Mouse (Mus musculus): ENCODE data around the gene Tvp23b. TPM values are rescaled to one million over a fixed set of nuclear protein-coding genes. Genes with fewer than 3 reads are reported as not detected.

Tvp23b gene
- 26.7 and 27.5 TPM in 2 replicates for total RNA-seq (2014; rRNA removed)
- 41.5 and 42.6 TPM in 2 replicates for polyA plus RNA-seq (2015; fragmentation: Nextera tagmentation; extraction: Ambion mirVana)

- H3K4me3 ChIP-seq (ENCODE audit: low read length) = peak within 1 kb of the TSS; percentile 67
- no peak for TF ChIP-seq CTCF (IDR thresholded peaks at IDR 0.05; ENCODE audit: low read depth)
- peak within 1 kb of the TSS; percentile 81 for H3K4me2 ChIP-seq (ENCODE audit: low read depth, low read length)
- DNase-seq (ENCODE audit: low spot score) (peak; percentile 99), ATAC-seq (peak; percentile 98)
- H3K27me3 ChIP-seq (ENCODE audit: insufficient read depth, low read length) = no peaks in the 10 kb centered on the region
- peak within 1 kb of the TSS; percentile 79 for H3K9ac ChIP-seq (replicated peaks; ENCODE audit: low read length)
- 2% methylated on average over 55 of the region's 55 CpGs for WGBS
- no peaks in the 10 kb centered on the region for H3K4me1 ChIP-seq (ENCODE audit: insufficient read depth, low read length)
- H3K9me3 ChIP-seq (ENCODE audit: low read length) = no peaks in the 10 kb centered on the region
- no peaks in the 10 kb centered on the region for H3K36me3 ChIP-seq (ENCODE audit: insufficient read depth, low read length)
- peak within 1 kb of the TSS; percentile 86 for H3K27ac ChIP-seq
Observed at GRCm38 (mm10) chr11:62879220-62880048, at the start of gene Tvp23b. TSS of gene Tvp23b (plus strand) at chr11:62879455.

GRCm38 (mm10) chr11:62830387-62830786, 48.9 kb upstream of the Tvp23b start:
- Histone ChIP-seq H3K9ac (replicated peaks; ENCODE audit: low read length) (no peak overlapping the region), H3K27me3 (ENCODE audit: insufficient read depth, low read length) (no peaks in the 10 kb centered on the region), H3K9me3 (ENCODE audit: low read length) (no peaks in the 10 kb centered on the region), H3K27ac (no peak overlapping the region), H3K4me2 (ENCODE audit: low read depth, low read length) (no peak overlapping the region), H3K36me3 (ENCODE audit: insufficient read depth, low read length) (no peaks in the 10 kb centered on the region), H3K4me3 (ENCODE audit: low read length) (no peak overlapping the region), H3K4me1 (ENCODE audit: insufficient read depth, low read length) (no peaks in the 10 kb centered on the region)
- 82% methylated on average over 2 of the region's 2 CpGs for WGBS
- ATAC-seq (no peak), DNase-seq (ENCODE audit: low spot score) (no peak)
- no peak for TF ChIP-seq CTCF (IDR thresholded peaks at IDR 0.05; ENCODE audit: low read depth)

- DNase-seq (ENCODE audit: low spot score) (no peak), ATAC-seq (no peak)
- no peak overlapping the region for H3K4me3 ChIP-seq (ENCODE audit: low read length)
- H3K27me3 ChIP-seq (ENCODE audit: insufficient read depth, low read length) = no peaks in the 10 kb centered on the region
- H3K4me1 ChIP-seq (ENCODE audit: insufficient read depth, low read length) = no peaks in the 10 kb centered on the region
- no peak overlapping the region for H3K27ac ChIP-seq
- no peaks in the 10 kb centered on the region for H3K36me3 ChIP-seq (ENCODE audit: insufficient read depth, low read length)
- H3K4me2 ChIP-seq (ENCODE audit: low read depth, low read length) = no peak overlapping the region
- TF ChIP-seq CTCF (IDR thresholded peaks at IDR 0.05; ENCODE audit: low read depth) = no peak
- no peaks in the 10 kb centered on the region for H3K9me3 ChIP-seq (ENCODE audit: low read length)
- no peak overlapping the region for H3K9ac ChIP-seq (replicated peaks; ENCODE audit: low read length)
Observed at GRCm38 (mm10) chr11:62831906-62832305, 47.3 kb upstream of the Tvp23b start.

- no peak for TF ChIP-seq CTCF (IDR thresholded peaks at IDR 0.05; ENCODE audit: low read depth)
- Histone ChIP-seq H3K36me3 (ENCODE audit: insufficient read depth, low read length) (no peaks in the 10 kb centered on the region), H3K27ac (no peak overlapping the region), H3K4me1 (ENCODE audit: insufficient read depth, low read length) (no peaks in the 10 kb centered on the region), H3K27me3 (ENCODE audit: insufficient read depth, low read length) (no peaks in the 10 kb centered on the region), H3K4me2 (ENCODE audit: low read depth, low read length) (no peak overlapping the region), H3K4me3 (ENCODE audit: low read length) (no peak overlapping the region), H3K9me3 (ENCODE audit: low read length) (no peaks in the 10 kb centered on the region), H3K9ac (replicated peaks; ENCODE audit: low read length) (no peak overlapping the region)
- DNase-seq (ENCODE audit: low spot score) (no peak), ATAC-seq (no peak)
- 91% methylated on average over 5 of the region's 5 CpGs for WGBS
Observed at GRCm38 (mm10) chr11:62844562-62844961, 34.7 kb upstream of the Tvp23b start.

- H3K36me3 ChIP-seq (ENCODE audit: insufficient read depth, low read length) = no peaks in the 10 kb centered on the region
- no peaks in the 10 kb centered on the region for H3K4me1 ChIP-seq (ENCODE audit: insufficient read depth, low read length)
- H3K27me3 ChIP-seq (ENCODE audit: insufficient read depth, low read length) = no peaks in the 10 kb centered on the region
- H3K9me3 ChIP-seq (ENCODE audit: low read length) = no peaks in the 10 kb centered on the region
- WGBS = 70% methylated on average over 3 of the region's 3 CpGs
- DNase-seq (ENCODE audit: low spot score) (no peak), ATAC-seq (no peak)
- H3K9ac ChIP-seq (replicated peaks; ENCODE audit: low read length) = no peak overlapping the region
- no peak overlapping the region for H3K27ac ChIP-seq
- no peak overlapping the region for H3K4me2 ChIP-seq (ENCODE audit: low read depth, low read length)
- no peak for TF ChIP-seq CTCF (IDR thresholded peaks at IDR 0.05; ENCODE audit: low read depth)
- no peak overlapping the region for H3K4me3 ChIP-seq (ENCODE audit: low read length)
Observed at GRCm38 (mm10) chr11:62845730-62846129, 33.5 kb upstream of the Tvp23b start.

- Histone ChIP-seq H3K9me3 (ENCODE audit: low read length) (no peaks in the 10 kb centered on the region), H3K27me3 (ENCODE audit: insufficient read depth, low read length) (no peaks in the 10 kb centered on the region), H3K4me2 (ENCODE audit: low read depth, low read length) (peak within 1 kb of the TSS; percentile 27), H3K4me3 (ENCODE audit: low read length) (no peak within 1 kb of the TSS), H3K36me3 (ENCODE audit: insufficient read depth, low read length) (no peaks in the 10 kb centered on the region), H3K27ac (no peak within 1 kb of the TSS), H3K4me1 (ENCODE audit: insufficient read depth, low read length) (no peaks in the 10 kb centered on the region), H3K9ac (replicated peaks; ENCODE audit: low read length) (no peak within 1 kb of the TSS)
- peak; percentile 74 for DNase-seq (ENCODE audit: low spot score)
- no peak for ATAC-seq
- no peak for TF ChIP-seq CTCF (IDR thresholded peaks at IDR 0.05; ENCODE audit: low read depth)
- whole genome bisulfite sequencing = 31% methylated on average over 12 of the region's 12 CpGs
Observed at GRCm38 (mm10) chr11:62846961-62847654, 32.1 kb upstream of the Tvp23b start, which contains the start of gene Fbxw10. TSS of gene Fbxw10 (plus strand) at chr11:62847069.

All from hindbrain, postnatal 0 days (tissue).